Mouse (Mus musculus) kidney, adult 11 months (tissue): ENCODE data around the gene Adam12.

Source experiments
- DNase-seq: peaks from one replicate; pipeline ENCODE4 v3.0.0; 2022

The Adam12 gene

DNA sequence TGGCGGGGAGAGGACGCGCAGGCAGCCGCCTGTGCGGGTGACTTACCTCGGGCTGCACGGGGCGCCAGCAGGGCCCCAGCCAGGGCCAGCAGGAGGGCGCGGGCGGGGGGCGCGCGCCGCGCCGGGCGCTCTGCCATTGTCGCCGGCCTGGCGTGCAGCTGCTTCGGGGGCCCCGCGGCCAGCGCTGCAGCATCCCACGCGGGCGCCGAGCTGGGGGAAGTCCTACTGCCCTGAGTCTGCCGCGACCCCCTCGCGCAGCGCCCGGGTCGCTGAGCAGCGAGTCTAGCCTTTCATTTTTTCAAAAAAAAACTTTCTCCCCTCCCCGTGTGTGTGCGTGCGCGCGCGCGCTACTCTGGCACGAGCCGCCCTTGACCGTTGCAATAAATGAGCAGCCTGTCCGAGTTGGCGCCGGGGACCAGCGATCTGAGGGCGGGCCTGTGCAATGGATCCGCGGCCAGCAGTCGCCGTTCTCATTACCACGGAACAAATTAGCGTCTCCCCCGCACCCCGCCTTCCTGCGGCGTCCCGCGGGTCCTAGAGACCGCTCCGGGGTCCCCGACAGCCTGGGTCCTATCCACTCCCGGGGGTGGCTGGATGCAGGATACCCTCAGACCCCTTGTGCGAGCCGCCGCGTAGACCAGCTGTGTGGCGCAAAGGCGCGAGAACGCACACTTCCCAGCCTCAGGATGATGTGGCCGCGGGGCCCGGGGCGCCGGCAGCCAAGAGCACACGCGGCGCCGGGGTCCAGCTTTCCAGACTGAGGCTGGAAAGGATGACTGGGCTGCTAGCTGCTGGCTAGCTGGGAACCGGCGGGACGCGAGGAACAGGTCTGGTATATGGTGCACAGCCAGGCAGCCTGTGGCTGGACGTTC, 7.0 kb downstream of the Adam12 start:
- peak; percentile 30 for DNase-seq

DNA sequence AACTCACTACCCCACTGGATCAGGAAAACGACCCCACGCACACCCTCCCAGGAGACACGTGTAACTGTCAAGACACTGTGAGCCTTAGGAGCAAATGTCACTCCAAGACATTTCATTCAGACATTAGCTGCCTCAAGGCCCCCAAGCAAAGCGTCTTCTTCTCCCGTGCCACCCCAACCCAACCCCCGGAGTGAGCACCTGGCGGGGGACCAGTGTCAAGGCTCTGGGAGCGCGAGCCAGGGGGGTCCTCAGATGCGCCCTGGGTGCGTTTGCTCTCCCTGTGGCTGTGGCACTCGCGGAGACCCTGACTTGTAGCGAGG, 7.6 kb downstream of the Adam12 start:
- no peak for DNase-seq

DNA sequence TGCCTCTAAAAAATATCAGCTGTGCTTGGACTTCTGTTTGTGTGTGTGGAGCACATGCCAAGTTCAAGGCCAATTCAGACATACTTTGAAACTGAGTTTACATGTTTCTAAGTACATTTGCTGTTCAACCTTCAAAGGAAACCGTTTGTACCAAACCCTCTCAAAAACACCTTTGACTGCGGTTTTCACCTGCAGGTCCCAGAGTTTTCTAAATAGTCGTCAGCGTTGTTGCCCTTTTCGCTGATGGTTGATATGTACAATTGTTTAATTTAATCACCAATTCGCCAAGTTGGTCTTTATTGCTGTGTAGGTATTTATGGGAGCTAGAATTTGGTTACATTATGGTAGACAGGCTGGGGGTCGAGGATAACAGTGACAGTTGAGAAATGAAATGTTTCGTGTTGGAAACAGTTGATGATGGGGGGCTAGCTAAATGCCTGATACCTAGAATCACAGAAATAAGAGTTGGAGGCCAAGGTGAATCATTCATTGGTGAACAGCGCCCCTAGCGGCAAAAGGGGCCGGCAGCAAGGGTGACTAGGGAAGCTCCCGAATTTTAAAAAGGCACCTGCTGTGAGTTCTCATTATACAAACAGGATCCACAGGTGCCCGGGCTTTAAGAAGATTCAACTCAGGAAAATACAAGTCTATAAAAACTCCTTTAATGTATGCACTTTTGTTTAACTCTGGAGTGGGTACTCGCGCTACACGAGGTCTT, 8.3 kb downstream of the Adam12 start:
- peak; percentile 42 for DNase-seq

DNA sequence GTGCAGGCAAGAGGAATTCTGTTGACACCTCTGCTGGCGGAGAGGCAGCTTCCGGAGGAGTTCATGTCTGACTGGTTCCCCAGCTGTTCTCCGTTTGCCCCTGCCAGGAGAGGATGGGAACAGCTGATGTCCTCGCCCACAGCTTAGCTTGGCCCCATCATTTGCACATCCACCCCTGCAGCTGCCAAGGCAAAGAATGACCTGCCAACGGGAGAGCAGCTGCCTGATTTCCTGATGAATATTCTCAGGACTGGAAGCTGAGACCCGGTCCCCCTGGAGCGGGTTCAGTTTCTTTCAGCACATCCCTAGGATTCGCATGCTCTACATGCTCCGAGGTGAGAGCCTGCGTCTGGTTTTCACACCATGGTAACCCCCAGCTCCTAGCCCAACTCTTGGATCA, 24.0 kb downstream of the Adam12 start:
- no peak for DNase-seq

DNA sequence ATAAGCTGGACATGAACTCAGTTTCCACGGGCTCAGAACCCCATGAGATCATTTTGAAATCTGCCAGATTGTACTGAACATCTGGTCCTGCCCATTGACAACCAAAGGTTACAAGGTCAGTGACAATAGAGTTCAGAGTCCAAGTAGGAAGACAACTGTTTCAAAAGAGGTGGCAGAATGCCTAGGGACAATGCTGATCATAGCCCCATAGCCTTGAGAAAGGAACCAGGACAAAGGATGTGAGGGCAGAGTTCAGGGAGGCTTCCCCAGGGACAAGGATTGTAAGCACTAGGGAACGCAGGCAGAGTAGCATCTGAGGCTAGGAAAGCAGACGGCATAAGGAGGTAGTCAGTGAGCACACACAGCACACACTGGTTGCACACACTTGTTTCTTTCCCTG, 38.9 kb downstream of the Adam12 start:
- DNase-seq: no peak

DNA sequence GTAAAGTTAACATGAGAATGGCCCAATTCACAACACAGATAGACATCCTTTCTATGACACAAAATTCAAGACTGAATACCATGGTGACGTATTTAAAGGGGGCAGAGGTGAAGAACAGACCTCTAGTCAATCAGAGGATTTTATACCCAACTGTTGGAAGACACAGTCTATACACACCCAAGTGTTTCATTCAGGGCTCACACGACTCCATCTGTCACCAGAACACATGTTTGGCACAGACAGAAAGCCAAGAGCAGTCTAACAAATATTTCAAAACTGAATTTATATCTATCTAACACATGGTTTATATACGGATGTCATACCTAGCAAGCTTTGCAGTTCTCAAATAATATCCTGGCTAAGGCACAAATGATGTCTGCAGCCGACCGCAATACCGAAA, 41.8 kb downstream of the Adam12 start:
- no peak for DNase-seq

DNA sequence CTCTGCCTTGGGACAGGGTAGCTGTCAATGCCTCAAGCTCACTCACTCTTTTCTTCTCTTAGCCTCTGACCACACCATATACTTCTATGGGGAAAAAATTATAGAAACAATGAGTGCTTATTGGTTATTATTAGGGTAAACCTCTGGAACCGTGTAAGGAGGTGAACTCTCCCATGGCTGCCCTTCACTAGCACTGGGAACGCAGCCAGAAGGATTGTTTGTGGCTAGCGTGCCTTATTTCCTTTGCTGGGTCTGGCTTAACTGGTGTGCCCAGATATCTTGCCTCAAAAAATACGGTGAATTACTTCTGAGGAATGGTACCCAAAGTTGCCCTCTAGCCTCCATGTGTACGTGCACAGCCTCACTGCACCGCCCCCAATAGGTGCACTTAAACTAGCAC, 43.4 kb downstream of the Adam12 start:
- peak; percentile 24 for DNase-seq

DNA sequence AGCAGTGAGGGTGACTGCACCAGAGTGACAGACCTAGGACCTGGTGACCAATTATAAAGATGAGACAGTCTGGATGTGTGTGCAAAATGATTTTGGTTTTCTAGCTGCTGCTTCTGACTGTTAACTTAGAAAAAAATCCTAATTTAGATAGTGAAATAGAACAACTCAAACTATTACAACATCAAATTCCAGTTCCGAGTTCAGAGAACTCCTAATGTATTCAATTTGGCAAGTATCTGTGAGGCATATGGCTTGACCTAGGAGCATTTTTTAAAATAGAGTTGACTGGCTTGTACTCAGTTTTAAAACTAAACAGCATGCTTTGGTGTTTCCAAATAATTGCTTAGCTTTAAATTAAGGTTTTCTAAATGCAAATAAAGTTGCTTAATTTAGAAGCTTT, 44.0 kb downstream of the Adam12 start:
- DNase-seq: no peak

DNA sequence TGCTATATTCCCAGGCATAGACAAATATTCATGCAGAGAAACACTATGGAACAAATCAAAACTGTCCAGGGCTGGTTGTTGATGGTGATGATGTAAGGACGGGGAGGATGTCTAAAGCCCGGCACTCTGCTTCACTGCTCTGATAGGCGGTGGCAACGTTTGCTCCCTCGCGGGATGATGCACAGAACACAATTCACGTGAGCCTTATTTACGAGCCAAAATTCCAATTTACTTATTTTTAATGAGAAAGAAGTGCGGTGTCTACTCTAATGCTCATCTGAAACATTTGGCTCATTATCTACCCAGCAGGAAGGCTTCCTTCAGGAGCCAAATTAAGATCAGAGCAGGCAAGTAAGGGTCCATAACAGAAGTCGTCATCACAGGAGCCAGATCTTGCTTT, 45.4 kb downstream of the Adam12 start:
- DNase-seq: no peak

DNA sequence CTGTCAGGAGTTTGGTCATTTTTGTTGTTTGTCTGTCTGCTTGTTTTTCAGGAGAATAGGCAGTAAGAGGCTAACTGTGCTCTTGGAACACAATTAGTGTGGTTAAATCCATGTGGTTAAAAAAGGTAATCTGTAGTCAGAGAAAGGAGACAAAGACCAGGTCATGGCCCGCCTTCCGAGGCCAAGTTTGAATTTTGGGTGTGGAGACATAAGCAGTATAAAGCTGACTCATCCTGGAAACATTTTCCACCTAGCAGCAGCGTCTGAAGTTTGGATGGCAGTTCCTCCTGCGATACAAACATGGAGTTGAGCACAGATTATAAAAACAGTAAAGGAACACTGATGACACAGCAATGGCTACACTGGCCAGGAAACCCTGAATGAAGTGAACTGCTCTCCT, 46.2 kb downstream of the Adam12 start:
- DNase-seq: peak; percentile 17

DNA sequence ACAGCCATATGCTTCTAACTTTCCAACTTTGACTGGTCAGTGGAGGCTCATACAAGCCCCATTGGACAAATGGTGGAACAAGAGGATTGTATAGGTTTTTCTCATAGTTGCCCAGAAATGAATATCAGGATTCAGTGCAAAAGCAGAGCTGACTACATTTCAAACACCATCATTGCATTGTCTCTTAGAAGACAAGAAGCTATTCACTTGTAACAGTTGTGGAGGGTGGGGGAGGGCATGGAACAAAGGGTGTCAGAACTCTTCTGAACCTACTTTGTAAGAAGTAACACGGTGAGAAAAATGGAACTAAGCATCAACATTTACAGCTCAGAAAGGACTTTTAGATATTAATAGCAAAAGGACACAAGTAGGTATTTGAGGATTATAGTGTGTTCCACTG, 50.2 kb downstream of the Adam12 start:
- DNase-seq: no peak

DNA sequence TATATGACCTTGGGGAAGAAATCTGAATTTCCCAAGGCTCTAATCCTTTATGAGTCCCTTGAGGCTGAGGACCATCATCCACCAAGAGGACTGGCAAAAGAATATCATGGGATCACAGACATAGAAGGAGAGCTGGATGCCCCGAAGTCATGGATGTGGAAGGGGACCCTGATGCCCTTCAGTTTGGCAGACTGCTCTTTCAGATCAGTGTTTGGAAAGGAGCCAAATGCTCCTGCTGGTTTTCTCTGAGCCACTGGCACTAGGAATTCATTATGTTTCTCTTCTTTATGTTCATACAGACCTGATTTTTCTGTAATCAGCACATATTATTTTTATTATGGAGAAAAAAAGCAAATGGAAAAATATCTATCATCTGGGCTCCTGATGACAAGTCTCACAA, 50.9 kb downstream of the Adam12 start:
- DNase-seq: no peak

DNA sequence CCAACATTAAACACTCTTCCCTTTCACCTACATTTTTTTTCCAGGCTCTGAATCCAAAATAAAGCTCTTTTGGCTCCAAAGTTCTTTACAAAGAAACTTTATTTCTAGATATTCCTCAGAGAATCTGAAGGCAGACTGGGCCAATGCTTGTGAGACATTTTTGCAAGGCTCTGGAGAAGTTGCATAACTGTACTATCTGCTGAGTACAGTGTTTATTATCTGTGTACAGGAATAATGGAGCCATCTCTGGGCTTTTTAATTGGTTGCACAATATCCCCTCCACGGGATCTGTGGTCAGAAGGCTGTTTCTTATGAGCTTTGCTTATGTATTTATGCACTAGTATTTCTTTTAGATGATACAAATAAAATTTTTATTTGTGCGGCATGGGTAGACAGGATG, 54.9 kb downstream of the Adam12 start:
- DNase-seq: no peak

DNA sequence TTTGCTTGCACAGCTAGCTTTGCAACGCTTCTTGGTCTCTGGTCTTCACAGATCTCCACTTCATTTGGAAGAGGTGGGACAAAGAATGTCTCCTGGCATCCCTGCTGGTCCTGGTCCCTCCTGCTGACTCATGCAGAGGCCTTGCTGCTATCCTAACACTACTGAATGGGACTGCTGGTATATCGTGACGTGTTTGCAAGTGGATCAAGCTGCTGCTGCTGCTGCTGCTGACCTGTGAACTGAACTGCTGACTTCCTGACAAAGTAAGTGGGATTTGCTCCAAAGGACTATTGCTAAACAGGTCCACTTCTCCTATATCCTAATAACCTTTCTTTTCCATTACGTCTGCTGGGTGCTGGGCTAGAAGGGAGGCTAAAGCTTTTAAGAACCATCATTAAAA, 56.7 kb downstream of the Adam12 start:
- DNase-seq: no peak

DNA sequence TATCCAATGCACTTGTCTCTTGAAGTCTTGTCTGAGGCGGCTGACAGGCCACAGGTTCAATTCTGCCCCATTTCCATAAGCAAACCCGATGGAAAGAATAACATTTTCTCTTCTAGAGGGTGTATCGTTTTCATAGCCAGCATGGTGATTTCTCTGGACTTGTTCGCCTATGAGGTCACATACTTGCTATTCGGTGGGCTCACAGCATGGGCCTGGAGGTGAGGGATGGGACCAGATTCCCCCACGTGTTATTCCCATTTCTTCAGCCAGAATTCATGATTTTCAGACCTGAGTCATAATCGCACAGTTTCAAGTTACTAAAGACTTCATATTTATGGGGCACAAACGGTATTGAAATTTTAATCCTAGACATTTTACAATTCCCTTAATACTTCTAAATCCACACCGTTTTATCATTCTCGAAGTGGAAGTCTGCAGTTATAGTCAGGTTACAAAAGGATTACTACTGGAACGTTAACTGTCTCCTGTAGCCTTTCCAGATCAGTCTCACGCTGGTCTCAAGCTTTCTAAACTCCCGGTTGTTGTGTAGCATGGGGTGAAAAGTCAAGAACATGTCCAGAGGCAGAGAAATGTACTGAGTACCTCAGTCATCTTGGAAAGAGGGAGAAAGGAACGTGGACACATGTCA, 58.4 kb downstream of the Adam12 start:
- no peak for DNase-seq

DNA sequence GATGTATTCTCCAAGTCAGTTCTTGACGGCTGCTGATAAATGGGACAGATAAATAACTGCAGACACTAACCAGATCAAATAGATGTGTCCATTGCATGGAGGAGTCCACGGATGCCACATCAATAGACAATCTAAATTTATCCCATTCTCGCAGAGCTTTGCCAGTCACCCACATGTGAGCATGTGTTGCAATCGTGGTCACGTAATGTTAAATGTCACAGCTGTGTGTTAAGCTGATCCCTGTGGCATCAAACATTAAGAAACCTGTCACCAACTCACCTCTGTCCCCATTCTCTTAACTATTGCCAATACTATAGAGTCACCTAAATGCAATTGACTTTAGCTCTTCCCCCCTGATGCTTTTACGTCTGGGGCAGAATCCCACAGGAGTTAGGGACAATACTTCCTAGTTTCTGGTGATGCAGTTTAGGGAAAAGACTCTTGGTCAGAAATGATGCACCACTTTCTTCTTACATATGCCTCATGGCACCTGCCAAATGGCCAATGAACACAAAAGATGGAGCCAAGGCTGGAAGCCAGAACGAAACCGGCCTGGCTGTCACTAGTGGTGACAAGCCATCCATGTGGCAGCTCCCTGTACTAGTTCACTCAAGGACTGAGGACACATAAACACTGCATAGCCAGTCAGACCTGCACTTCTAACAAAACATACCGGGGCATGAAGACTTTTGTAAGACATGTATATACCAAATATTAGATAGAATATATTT, 61.6 kb downstream of the Adam12 start:
- no peak for DNase-seq

DNA sequence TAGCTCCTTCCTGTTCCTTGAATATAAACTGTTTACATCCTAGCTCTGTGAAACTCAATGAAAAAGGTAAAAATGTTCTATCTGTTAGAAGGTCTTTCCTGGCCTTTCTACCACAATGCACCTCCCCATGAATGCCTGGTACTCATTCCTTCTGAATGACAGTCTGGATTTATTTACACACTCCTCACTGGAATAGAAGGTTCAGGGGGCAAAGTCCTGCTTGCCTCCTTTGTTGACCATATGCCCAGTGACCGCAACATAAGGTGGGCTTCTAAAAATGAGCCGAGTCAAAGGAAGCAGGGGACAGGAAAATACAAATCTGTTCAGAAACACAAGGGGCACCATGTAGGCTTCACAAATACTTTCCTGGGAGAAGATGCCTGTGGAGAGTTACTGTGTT, 62.2 kb downstream of the Adam12 start:
- DNase-seq: no peak

DNA sequence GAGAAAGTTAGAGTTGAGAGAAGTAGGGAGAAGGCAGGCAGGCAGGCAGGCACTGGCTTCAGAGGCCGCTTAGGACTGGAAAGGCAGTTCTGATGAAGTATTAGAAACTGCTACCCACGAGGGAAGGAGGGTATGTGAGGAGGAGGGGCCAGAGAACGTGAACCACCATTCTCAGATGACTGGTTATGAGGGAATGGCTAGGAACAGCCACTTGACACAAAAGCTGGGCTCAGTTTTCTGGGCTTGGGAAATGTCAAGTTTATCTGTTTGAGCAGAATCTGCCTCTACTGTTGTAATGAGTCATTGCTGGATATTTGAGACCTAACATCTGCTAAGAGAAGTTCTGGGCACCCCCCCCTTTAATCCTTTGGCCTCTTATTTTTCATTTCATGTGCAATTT, 64.4 kb downstream of the Adam12 start:
- no peak for DNase-seq

DNA sequence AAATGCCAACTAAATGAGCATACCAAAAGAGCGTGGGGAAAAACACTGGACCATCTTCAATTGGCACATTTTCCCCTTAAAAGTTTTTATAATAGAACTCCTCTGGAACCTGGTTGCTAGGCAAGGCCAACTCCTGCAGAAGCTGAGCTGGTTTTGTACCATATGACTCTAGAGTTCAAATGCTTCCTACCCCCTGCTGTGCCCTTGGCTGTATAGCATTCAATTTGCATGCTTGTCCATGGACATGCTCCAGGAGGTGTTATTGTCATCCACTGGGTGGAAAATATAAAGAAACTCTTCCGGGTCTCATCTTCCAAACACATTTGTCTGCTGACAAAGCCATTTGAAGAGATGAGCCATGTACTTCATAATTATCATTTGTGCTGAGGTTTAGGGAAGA, 68.2 kb downstream of the Adam12 start:
- no peak for DNase-seq

DNA sequence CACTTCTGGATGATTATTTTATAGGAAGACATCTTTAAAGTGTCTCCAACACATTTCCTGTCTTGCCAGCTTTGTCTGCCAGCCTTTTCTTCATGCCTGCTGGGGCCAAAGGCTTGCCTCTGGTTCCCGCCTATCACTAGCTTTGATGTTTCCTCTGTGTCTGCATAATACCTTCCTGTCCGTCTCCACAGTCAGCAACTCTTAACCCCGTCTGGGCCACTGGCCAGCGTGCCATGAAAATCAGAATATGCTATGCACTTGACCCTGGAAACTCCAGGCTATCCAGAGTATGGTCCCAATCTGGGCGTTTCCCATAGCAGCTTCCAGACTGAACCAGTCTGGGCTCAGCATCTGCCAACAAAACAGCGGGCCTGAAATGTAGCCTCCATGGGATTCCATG, 69.1 kb downstream of the Adam12 start:
- DNase-seq: no peak

DNA sequence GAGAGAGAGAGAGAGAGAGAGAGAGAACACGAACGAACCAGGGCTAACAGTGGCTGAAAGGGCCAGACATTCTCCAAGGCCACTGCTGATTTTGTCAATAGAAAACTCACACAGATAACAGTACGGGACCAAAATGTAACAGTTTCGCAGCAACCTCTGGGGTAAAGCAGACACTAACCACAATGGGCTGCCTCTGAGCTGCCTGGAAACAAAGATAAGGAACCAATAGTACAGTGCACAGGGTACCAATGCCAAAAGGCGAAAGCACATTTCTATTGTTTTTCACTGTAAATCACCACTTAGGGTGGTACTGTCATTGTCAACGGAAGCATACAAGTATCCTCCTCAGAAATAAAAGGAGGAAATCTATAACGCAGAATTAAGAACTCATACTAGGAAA, 72.3 kb downstream of the Adam12 start:
- no peak for DNase-seq

DNA sequence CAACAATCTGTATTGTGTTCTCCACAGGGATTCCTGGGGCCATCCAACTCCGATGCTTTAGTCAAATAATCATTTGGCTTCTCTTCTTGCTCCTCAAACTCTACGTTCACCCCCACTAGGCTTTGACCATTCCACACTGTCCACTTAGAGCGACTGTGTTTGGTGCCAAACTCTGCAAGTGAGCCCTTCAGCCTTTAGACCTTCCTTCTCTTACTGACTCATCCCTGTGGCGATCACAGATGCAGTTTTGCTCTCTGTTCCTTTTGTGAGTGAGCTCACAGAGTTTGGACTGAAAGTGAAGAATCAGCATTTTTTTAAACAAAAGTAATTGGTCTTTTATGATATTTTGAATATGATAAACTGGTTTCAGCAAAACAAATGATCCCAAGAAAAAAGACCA, 80.6 kb downstream of the Adam12 start:
- no peak for DNase-seq

DNA sequence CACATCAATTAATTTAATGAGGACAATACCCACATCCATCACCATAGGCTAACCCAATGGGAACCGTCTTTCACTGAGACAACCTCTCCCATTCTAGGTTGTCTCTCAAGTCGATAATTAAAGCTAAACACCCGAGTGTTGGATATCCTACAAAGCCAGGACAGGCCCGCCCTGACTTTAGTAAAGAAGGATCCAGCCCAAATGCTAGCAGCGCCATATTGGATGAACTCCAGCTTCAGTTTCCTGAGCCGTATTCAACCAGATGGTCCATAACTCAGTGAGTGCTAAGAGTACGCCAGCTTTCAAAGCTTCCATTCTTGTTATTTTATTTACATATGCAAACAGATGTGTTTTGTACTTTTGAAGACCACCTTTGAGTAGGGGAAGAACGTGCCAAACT, 81.6 kb downstream of the Adam12 start:
- DNase-seq: no peak

DNA sequence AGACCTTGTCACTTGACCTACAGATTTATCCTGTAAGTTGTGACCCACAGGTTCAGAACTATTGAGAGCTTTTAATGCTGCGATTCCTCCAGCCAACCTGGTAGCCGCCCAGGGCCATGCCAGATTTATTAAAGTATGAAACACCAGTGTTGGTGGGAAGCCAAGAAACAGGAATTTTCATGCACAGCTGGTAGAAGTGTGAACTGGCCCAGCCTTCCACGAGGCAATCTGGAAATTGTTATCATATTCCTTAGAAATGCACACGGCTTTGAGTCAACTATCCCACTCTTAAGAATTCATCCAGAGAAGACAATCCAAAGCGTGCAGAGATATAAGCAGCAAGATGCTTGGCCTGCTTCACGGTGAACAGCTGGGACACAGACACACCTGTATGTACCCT, 82.6 kb downstream of the Adam12 start:
- no peak for DNase-seq
